Mouse (Mus musculus) kidney, adult 2 months (tissue): ENCODE data around the gene Tbx18.

ENCODE experiments used
- CTCF ChIP-seq: fragments of 200-500 bp; conservative IDR thresholded peaks from 2 replicates; pipeline ENCODE4 v1.5.1; 2011; ENCODE audit warnings: low read depth, mild to moderate bottlenecking, control low read depth, low read length, moderate library complexity, mixed read lengths; ENCODE audit not compliant: insufficient read depth, insufficient read length
- POLR2A ChIP-seq: fragments of 200-500 bp; IDR thresholded peaks from one replicate; pipeline ENCODE4 v1.6.1; 2011; ENCODE audit warnings: low read depth, low read length, control low read depth

DNA sequence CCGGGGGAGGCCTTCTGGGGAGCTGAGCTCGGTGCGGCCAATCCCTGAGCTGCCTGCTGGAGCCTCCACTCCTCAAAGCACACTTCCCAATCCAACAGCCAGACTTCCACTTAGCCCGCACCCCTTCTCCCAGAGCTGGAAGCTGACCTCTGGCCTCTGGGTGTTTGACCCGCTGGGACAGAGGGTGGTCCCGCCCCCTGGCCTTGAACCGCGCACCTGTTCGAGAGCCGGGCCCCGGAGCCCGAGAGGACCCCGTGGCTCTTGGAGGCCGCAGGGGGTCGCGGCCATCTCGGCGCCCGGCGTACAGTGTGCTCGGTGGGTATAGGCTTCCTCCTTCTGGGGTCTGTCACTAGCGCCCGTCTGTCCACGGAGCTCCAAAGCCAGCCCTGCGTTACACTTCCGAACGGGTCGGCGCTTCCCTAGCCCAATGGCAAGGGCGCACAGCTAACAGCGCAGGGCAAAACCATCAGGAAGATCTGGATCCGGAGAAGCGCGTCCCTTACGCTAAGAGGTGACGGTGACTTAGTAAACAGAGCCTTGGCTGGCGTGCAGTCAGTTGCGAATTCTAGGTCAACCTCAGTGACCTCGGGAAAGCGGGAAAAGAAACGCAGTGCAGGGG is 8.6 kb upstream of the Tbx18 start:
- TF ChIP-seq CTCF (no peak), POLR2A (no peak)
